Mouse (Mus musculus) heart, postnatal 0 days (tissue): ENCODE measurements around the gene Mis18a. TPM values are rescaled to one million over a fixed set of nuclear protein-coding genes. Genes with fewer than 3 reads are reported as not detected.

Experiments used
- ATAC-seq: fragments of 200-750 bp; cut with Nextera tagmentation; 2 replicates; pipeline ENCODE4 v1.8.0; 2017; ENCODE audit warnings: low read depth, moderate number of reproducible peaks, moderate library complexity; ENCODE audit not compliant: insufficient read depth
- DNase-seq: peaks from one replicate; pipeline ENCODE4 v3.0.0-alpha.2; 2016; ENCODE audit warnings: low spot score
- H3K27ac ChIP-seq: fragments of 300-500 bp; sonication (generic); 2 replicates; pipeline ENCODE4 v1.5.1; 2014; ENCODE audit warnings: low read depth, mild to moderate bottlenecking
- H3K27me3 ChIP-seq: fragments of 300-500 bp; sonication (generic); 2 replicates; pipeline ENCODE4 v1.6.1; 2014; ENCODE audit warnings: low read length, mixed read lengths; ENCODE audit not compliant: control insufficient read depth, insufficient read depth
- H3K36me3 ChIP-seq: fragments of 300-500 bp; sonication (generic); replicated peaks from 2 replicates; pipeline ENCODE4 v1.6.1; 2014; ENCODE audit warnings: low read length, mixed read lengths; ENCODE audit not compliant: control insufficient read depth, insufficient read depth
- H3K4me1 ChIP-seq: fragments of 300-500 bp; sonication (generic); 2 replicates; pipeline ENCODE4 v1.6.1; 2014; ENCODE audit warnings: antibody characterized with exemption; ENCODE audit not compliant: control insufficient read depth, insufficient read depth
- H3K4me2 ChIP-seq: fragments of 300-500 bp; sonication (generic); 2 replicates; pipeline ENCODE4 v1.6.1; 2014; ENCODE audit warnings: low read depth, mild to moderate bottlenecking, low read length, moderate library complexity
- H3K4me3 ChIP-seq: fragments of 300-500 bp; sonication (generic); 2 replicates; pipeline ENCODE4 v1.5.1; 2014; ENCODE audit warnings: low read depth, low read length
- H3K9ac ChIP-seq: fragments of 300-500 bp; sonication (generic); replicated peaks from 2 replicates; pipeline ENCODE4 v1.6.1; 2014; ENCODE audit warnings: low read depth, low read length, mixed read lengths
- H3K9me3 ChIP-seq: fragments of 300-500 bp; sonication (generic); replicated peaks from 2 replicates; pipeline ENCODE4 v1.6.1; 2016; ENCODE audit warnings: low read length; ENCODE audit not compliant: control insufficient read depth
- CTCF ChIP-seq: IDR thresholded peaks from 2 replicates; pipeline ENCODE4 v1.5.1; 2016; ENCODE audit warnings: antibody characterized with exemption, control low read depth, low read depth
- EP300 ChIP-seq: IDR thresholded peaks from 2 replicates; pipeline ENCODE4 v1.6.1; 2016; ENCODE audit warnings: antibody characterized with exemption, low read depth
- WGBS: fragments of 180-500 bp; shearing (Covaris S2); extraction: QIAGEN DNeasy Blood & Tissue Kit; methylation state at CpG from one replicate; pipeline ENCODE4 v1.1.7; 2014; 5-methylcytosine and 5-hydroxymethylcytosine counted together
- polyA plus RNA-seq: library from polyadenylated mRNA; unstranded; fragments of >200 nt; fragmentation: Nextera tagmentation; extraction: Ambion mirVana; gene quantifications from 2 replicates; pipeline ENCODE4 v1.2.1, GENCODE M21; 2015
- total RNA-seq: library from RNA; depleted of rRNA; stranded (reverse); fragments of >200 nt; gene quantifications from 2 replicates; pipeline ENCODE4 v1.2.3, GENCODE M21; 2014; ENCODE audit warnings: low replicate concordance

Mis18a gene
- total and polyA plus RNA-seq, 2 experiments from 2014 or later, result 13.2 to 21.2 TPM

- H3K36me3 ChIP-seq, result peaks cover 79% of the 10 kb centered on the region
- ATAC-seq (no peak), DNase-seq (no peak)
- peaks cover 6% of the 10 kb centered on the region; the same call in 1 of the 2 replicates for H3K4me1 ChIP-seq
- no peak overlapping the region for H3K4me2 ChIP-seq
- no peak overlapping the region for H3K9ac ChIP-seq
- no peak overlapping the region for H3K4me3 ChIP-seq
- H3K9me3 ChIP-seq, result no peaks in the 10 kb centered on the region
- H3K27me3 ChIP-seq, result no peaks in the 10 kb centered on the region
- WGBS, result 82% methylated on average over 9 of the region's 9 CpGs
- no peak for TF ChIP-seq EP300
- no peak for TF ChIP-seq CTCF
- no peak overlapping the region for H3K27ac ChIP-seq
Observed at GRCm38 (mm10) chr16:90765195-90765877, 38.1 kb upstream of the Mis18a start.

GRCm38 (mm10) chr16:90760515-90760914 lies 33.3 kb upstream of the Mis18a start:
- Histone ChIP-seq H3K36me3 (peaks cover 58% of the 10 kb centered on the region), H3K27ac (no peak overlapping the region)

GRCm38 (mm10) chr16:90759335-90759734 lies 32.1 kb upstream of the Mis18a start:
- Histone ChIP-seq H3K27me3 (no peaks in the 10 kb centered on the region), H3K36me3 (peaks cover 62% of the 10 kb centered on the region), H3K27ac (no peak overlapping the region), H3K4me1 (peaks cover 10% of the 10 kb centered on the region; the same call in 1 of the 2 replicates), H3K4me2 (no peak overlapping the region), H3K9me3 (no peaks in the 10 kb centered on the region), H3K4me3 (no peak overlapping the region), H3K9ac (no peak overlapping the region)
- DNase-seq (no peak), ATAC-seq (no peak)
- TF ChIP-seq CTCF (no peak), EP300 (no peak)
- 62% methylated on average over 3 of the region's 3 CpGs for WGBS

More at GRCm38 (mm10) chr16:90760515-90760914, 33.3 kb upstream of the Mis18a start:
- ATAC-seq (peak; percentile 82), DNase-seq (peak; percentile 27)
- no peak overlapping the region for H3K9ac ChIP-seq
- TF ChIP-seq EP300 (no peak), CTCF (no peak)
- no peak overlapping the region for H3K4me3 ChIP-seq
- H3K4me2 ChIP-seq, result no peak overlapping the region
- H3K9me3 ChIP-seq, result no peaks in the 10 kb centered on the region
- peaks cover 10% of the 10 kb centered on the region; the same call in 1 of the 2 replicates for H3K4me1 ChIP-seq
- WGBS, result 20% methylated on average over 4 of the region's 4 CpGs
- H3K27me3 ChIP-seq, result no peaks in the 10 kb centered on the region

- Histone ChIP-seq H3K36me3 (peaks cover 47% of the 10 kb centered on the region), H3K9ac (no peak overlapping the region)
- WGBS, result 87% methylated on average over 13 of the region's 13 CpGs
Observed at GRCm38 (mm10) chr16:90753386-90753941, 26.3 kb upstream of the Mis18a start.

GRCm38 (mm10) chr16:90748169-90748568 lies 21.0 kb upstream of the Mis18a start:
- H3K4me2 ChIP-seq, result no peak overlapping the region
- 87% methylated on average over 7 of the region's 7 CpGs for WGBS
- no peak for DNase-seq

More at GRCm38 (mm10) chr16:90753386-90753941, 26.3 kb upstream of the Mis18a start:
- peaks cover 10% of the 10 kb centered on the region for H3K4me1 ChIP-seq
- ATAC-seq (no peak), DNase-seq (no peak)
- no peaks in the 10 kb centered on the region for H3K9me3 ChIP-seq
- TF ChIP-seq CTCF (no peak), EP300 (no peak)
- no peak overlapping the region for H3K27ac ChIP-seq
- no peak overlapping the region for H3K4me3 ChIP-seq
- H3K27me3 ChIP-seq, result no peaks in the 10 kb centered on the region
- no peak overlapping the region for H3K4me2 ChIP-seq

More at GRCm38 (mm10) chr16:90748169-90748568, 21.0 kb upstream of the Mis18a start:
- peaks cover 16% of the 10 kb centered on the region for H3K36me3 ChIP-seq
- no peak overlapping the region for H3K27ac ChIP-seq
- TF ChIP-seq EP300 (no peak), CTCF (no peak)
- peaks cover 17% of the 10 kb centered on the region for H3K4me1 ChIP-seq
- no peak overlapping the region for H3K9ac ChIP-seq
- no peak for ATAC-seq
- H3K4me3 ChIP-seq, result no peak overlapping the region
- H3K9me3 ChIP-seq, result no peaks in the 10 kb centered on the region
- no peaks in the 10 kb centered on the region for H3K27me3 ChIP-seq
